In genomic region chr1:74524746-74525145, GRCm38 (mm10) we compare ENCODE assay signal across 18 mouse cellular contexts. TPM values are rescaled to one million over a fixed set of nuclear protein-coding genes. Genes with fewer than 3 reads are reported as not detected.
"Had no signal": no experiment of that assay in that cellular context is flagged by ENCODE, and none has a peak within 500 bp of the region (broad histone marks: within the 10 kb centered on the region; RNA-seq: fewer than 3 reads in every experiment).

No protein-coding gene starts in this region.

- H3K27me3 ChIP-seq: lung, embryonic 15.5 days; megakaryocyte, embryonic 14.5 days; midbrain, embryonic 13.5 days; midbrain, embryonic 15.5 days; neural tube, embryonic 12.5 days; stomach, embryonic 15.5 days had no signal

- ATAC-seq: lung, postnatal 0 days; midbrain, embryonic 13.5 days; midbrain, embryonic 15.5 days had no signal

- H3K9me3 ChIP-seq: lung, embryonic 15.5 days; megakaryocyte, embryonic 14.5 days; midbrain, embryonic 13.5 days; midbrain, embryonic 15.5 days; neural tube, embryonic 12.5 days; stomach, embryonic 15.5 days had no signal

- H3K4me3 ChIP-seq: lung, embryonic 15.5 days; megakaryocyte, embryonic 14.5 days; midbrain, embryonic 13.5 days; midbrain, embryonic 15.5 days; neural tube, embryonic 12.5 days; stomach, embryonic 15.5 days had no signal

- H3K4me1 ChIP-seq: lung, embryonic 15.5 days; megakaryocyte, embryonic 14.5 days; midbrain, embryonic 13.5 days; midbrain, embryonic 15.5 days; neural tube, embryonic 12.5 days; stomach, embryonic 15.5 days had no signal

- H3K4me2 ChIP-seq: lung, embryonic 15.5 days; midbrain, embryonic 11.5 days; midbrain, embryonic 13.5 days; midbrain, embryonic 15.5 days; neural tube, embryonic 12.5 days; stomach, embryonic 15.5 days had no signal

- DNase-seq: lung, adult 2 months; lung, postnatal 14 days; lung, postnatal 36 days; right cerebral cortex, postnatal 14 days; thymus, adult 2 months; thymus, postnatal 25 days; thymus, postnatal 4 days had no signal

- H3K27ac ChIP-seq: lung, embryonic 15.5 days; macrophage; midbrain, embryonic 13.5 days; midbrain, embryonic 15.5 days; neural tube, embryonic 12.5 days; stomach, embryonic 15.5 days; stomach, postnatal 0 days had no signal

- H3K9ac ChIP-seq: lung, embryonic 15.5 days; midbrain, embryonic 13.5 days; midbrain, embryonic 15.5 days; neural tube, embryonic 12.5 days; stomach, embryonic 15.5 days had no signal

RNA-seq across cellular contexts. Expression of gene Plcd4, which starts 17.9 kb away (rescaled TPM):
- polyA plus RNA-seq: macrophage; spleen, adult 2 months had no signal
